Mouse (Mus musculus) bone marrow macrophage, adult 2 months (primary cell): ENCODE measurements around the gene Syt16.

Source experiments
- CTCF ChIP-seq: IDR thresholded peaks from 2 replicates; pipeline ENCODE4 v1.5.1; 2012; ENCODE audit warnings: low read depth, mild to moderate bottlenecking, low read length, moderate library complexity
- POLR2A ChIP-seq: IDR thresholded peaks from 2 replicates; pipeline ENCODE4 v1.6.1; 2012; ENCODE audit warnings: mild to moderate bottlenecking, low read depth, low read length, borderline replicate concordance

DNA sequence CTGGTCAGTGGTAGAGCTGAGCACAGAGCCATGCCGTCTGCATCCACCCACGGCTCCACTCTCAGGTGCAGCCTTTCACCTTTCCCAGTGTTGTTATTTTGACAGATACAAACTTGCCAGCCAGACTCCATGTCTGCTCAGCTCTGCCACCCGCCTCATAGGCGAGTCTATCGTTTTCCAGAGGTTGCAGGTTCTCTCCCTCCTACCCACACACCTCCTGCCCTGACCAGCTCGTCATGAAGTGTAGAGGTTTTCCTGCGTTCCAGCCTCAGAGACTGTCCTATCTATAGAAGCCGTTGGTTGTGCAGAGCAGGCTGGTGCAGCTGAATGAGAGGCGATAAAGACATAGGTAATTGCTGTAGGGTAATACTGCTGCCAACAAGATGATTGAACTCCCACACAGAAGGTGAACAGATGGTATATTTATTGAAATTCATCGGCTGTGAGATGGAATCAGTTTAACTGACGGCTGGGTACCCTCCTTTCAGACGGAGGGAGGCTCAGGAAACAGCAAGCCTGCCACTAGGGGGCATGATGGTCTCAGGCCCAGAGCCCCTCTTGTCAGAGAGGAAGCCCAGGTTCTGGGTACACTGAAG lies 58.0 kb downstream of the Syt16 start:
- peak; percentile 19; the same call in 1 of the 2 replicates for TF ChIP-seq CTCF
- TF ChIP-seq POLR2A = no peak
